Mouse (Mus musculus): ENCODE measurements at regions not wholly inside any gene's neighbourhood (a gene's known extent, or its start where the extent isn't known, plus 50 kb on each side); places are given as distances from the start of the nearest gene placed in this dataset.

DNA sequence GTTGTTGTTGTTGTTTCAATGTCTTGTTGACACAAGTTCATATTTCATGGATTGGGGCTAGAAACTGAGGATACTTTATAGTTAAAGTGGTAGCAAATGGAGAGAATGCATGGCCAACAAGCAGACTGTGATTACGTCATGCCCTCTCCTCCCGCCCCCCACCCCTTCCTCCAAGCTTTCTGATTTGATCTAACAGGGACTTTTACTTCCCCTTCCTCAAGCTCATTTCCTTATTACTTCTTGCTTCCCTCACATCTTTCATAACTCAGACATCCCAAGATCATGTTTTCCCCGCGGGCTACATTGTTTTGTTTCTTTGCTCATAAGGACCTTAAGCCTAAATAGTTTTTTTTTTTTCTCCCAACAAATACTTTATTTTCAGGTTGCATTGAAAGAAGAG lies 437.5 kb upstream of the Zeb2 start:
- TF ChIP-seq POLR2A (IDR thresholded peaks at IDR 0.05; ENCODE audit: borderline replicate concordance, insufficient read depth, low read length) (no peak), CTCF (IDR thresholded peaks at IDR 0.05; ENCODE audit: borderline replicate concordance, insufficient read depth, low read depth, low read length) (no peak)
